Mouse (Mus musculus) lung, adult 2 months (tissue): Measurements from ENCODE around the gene Gm17949. TPM values are rescaled to one million over a fixed set of nuclear protein-coding genes. Genes with fewer than 3 reads are reported as not detected.
A peak's percentile ranks its signal among the peaks of the same experiment; 100 is the strongest.

Experiments
- DNase-seq: peaks from one replicate; pipeline ENCODE4 v3.0.0; 2022
- H3K4me1 ChIP-seq: fragments of 200-500 bp; 2 replicates; pipeline ENCODE4 v1.6.1; 2011; ENCODE audit warnings: low read length; ENCODE audit not compliant: control insufficient read depth, insufficient read depth
- H3K4me3 ChIP-seq: fragments of 200-500 bp; replicated peaks from 2 replicates; pipeline ENCODE3; 2011; ENCODE audit warnings: low read depth, mild to moderate bottlenecking, control low read depth, low read length; ENCODE audit errors: extremely low read depth
- CTCF ChIP-seq: fragments of 200-500 bp; IDR thresholded peaks from 2 replicates; pipeline ENCODE4 v1.5.1; 2011; ENCODE audit warnings: mild to moderate bottlenecking, low read length, control low read depth; ENCODE audit not compliant: insufficient read depth
- POLR2A ChIP-seq: fragments of 200-500 bp; IDR thresholded peaks from 2 replicates; pipeline ENCODE4 v1.6.1; 2011; ENCODE audit warnings: low read depth, mild to moderate bottlenecking, control low read depth, low read length, borderline replicate concordance; ENCODE audit errors: extremely low read depth
- WGBS: fragments of 180-500 bp; shearing (Covaris S2); methylation state at CpG from one replicate; pipeline ENCODE4 v1.1.7; 2018; 5-methylcytosine and 5-hydroxymethylcytosine counted together
- polyA plus RNA-seq: library from polyadenylated mRNA; depleted of rRNA; stranded (reverse); fragments of >200 nt; gene quantifications from 2 replicates; pipeline ENCODE4 v1.2.3, GENCODE M21; 2012; rRNA removed

Gene Gm17949
- 0.13 and 0.16 TPM in 2 replicates for polyA plus RNA-seq

DNA sequence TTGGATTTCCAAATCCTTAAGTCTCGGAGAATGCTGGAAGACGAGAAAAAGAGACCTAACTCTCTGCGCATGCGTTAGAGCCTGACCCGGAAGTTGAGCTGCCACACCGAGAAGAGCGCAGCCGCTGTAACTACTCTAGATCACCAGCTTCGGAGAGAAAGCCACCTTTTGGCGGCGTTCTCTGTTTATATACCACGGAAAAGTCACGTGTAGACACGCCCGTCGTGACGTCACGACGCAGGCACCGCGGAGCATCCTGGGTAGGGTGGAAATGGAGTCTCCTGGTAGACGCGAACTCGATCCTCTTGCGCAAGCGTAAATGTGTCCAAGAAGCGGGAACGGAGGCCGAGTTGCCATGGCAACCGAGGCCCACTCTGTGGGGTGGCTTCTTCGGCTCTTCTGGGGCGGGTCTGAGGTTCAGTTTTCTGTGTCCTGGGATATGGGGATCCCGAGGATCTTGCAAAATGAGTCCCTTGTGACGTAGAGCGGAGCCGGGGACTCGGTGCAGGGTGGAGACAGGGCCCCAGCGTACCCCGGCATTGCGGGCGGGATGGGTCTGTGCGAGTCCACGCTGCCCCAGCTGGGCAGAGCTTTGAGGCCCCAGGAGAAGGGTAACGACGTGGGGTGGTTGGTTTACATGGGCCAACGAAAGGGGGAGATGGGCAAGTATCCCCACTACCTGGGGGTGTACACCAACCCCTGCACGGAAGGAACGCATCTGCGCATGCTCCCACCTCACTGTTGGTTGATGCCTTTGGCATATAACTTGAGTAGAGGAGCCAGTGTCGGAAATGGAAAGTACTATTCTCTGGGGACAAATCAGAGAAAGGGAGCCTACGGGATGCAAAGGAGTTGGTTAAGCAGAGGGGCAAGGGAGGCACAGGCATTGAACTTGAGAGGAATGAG, at the start of gene Gm17949, which contains the start of gene Gtf2f1:
Gene Gm17949 (plus strand): TSS at position 234 of the 906 bp plus-strand sequence.
Gene Gtf2f1 (minus strand): TSS at position 53 of the 906 bp plus-strand sequence.
- under 1% methylated on average over 51 of the region's 51 CpGs for WGBS
- DNase-seq = peak; percentile 90
- peak; percentile 100 for TF ChIP-seq POLR2A
- peak; percentile 7; the same call in 1 of the 2 replicates for TF ChIP-seq CTCF
- Histone ChIP-seq H3K4me3 (peak within 1 kb of the TSS; percentile 93), H3K4me1 (no peaks in the 10 kb centered on the region)

GRCm38 (mm10) chr17:56961880-56962279, 49.4 kb upstream of the Gm17949 start:
- no peak for DNase-seq
- no peaks in the 10 kb centered on the region for H3K4me1 ChIP-seq
- no peak for TF ChIP-seq POLR2A
- TF ChIP-seq CTCF = no peak
- WGBS = 92% methylated on average over 4 of the region's 4 CpGs
- H3K4me3 ChIP-seq = no peak overlapping the region

GRCm38 (mm10) chr17:56962642-56963405, 48.4 kb upstream of the Gm17949 start:
- TF ChIP-seq CTCF (no peak), POLR2A (no peak)

GRCm38 (mm10) chr17:56963646-56964045, 47.6 kb upstream of the Gm17949 start:
- WGBS = 69% methylated on average over 6 of the region's 6 CpGs
- DNase-seq = no peak
- Histone ChIP-seq H3K4me1 (no peaks in the 10 kb centered on the region), H3K4me3 (no peak overlapping the region)
- no peak for TF ChIP-seq POLR2A
- TF ChIP-seq CTCF = no peak

More at GRCm38 (mm10) chr17:56962642-56963405, 48.4 kb upstream of the Gm17949 start:
- 74% methylated on average over 5 of the region's 5 CpGs for WGBS
- Histone ChIP-seq H3K4me1 (no peaks in the 10 kb centered on the region), H3K4me3 (no peak overlapping the region)
- no peak for DNase-seq

DNA sequence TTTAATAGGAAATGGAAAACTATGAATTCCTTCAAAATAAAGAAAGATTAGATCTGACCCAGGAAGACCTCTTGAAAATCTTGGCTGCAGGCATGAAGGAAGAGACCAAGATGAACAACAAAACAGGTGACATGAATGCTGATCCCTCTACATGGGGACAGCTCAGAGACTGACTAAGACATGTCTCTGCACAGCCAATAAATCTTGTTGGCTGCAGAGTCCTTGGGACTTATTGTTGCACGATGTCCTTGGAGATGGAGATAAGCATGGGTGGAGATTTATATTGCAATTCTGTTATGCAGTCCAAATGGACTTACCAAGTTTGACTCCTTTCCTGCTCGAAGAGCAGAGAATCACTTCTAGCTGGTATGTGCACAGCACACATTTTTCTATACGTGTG, 41.9 kb upstream of the Gm17949 start:
- TF ChIP-seq POLR2A (no peak), CTCF (no peak)
- Histone ChIP-seq H3K4me1 (no peaks in the 10 kb centered on the region), H3K4me3 (no peak overlapping the region)
- no peak for DNase-seq
- WGBS = 42% methylated on average over 3 of the region's 3 CpGs

- no peak overlapping the region for H3K4me3 ChIP-seq
- DNase-seq = no peak
- no peak for TF ChIP-seq CTCF
- no peak for TF ChIP-seq POLR2A
- H3K4me1 ChIP-seq = no peaks in the 10 kb centered on the region
- 61% methylated on average over 5 of the region's 5 CpGs for WGBS
Measured at GRCm38 (mm10) chr17:56970081-56970480, 41.2 kb upstream of the Gm17949 start.

- TF ChIP-seq POLR2A (no peak), CTCF (no peak)
- no peak for DNase-seq
- WGBS = 63% methylated on average over 13 of the region's 14 CpGs
Measured at GRCm38 (mm10) chr17:56973956-56974707, 37.1 kb upstream of the Gm17949 start.

GRCm38 (mm10) chr17:56974708-56975240, 36.5 kb upstream of the Gm17949 start:
- Histone ChIP-seq H3K4me1 (no peaks in the 10 kb centered on the region), H3K4me3 (no peak overlapping the region)
- WGBS = 63% methylated on average over 5 of the region's 5 CpGs
- no peak for TF ChIP-seq POLR2A
- TF ChIP-seq CTCF = no peak
- DNase-seq = no peak

More at GRCm38 (mm10) chr17:56973956-56974707, 37.1 kb upstream of the Gm17949 start:
- no peaks in the 10 kb centered on the region for H3K4me1 ChIP-seq
- no peak overlapping the region for H3K4me3 ChIP-seq

- 66% methylated on average over 3 of the region's 3 CpGs for WGBS
- no peaks in the 10 kb centered on the region for H3K4me1 ChIP-seq
- no peak overlapping the region for H3K4me3 ChIP-seq
- TF ChIP-seq POLR2A (no peak), CTCF (no peak)
- DNase-seq = no peak
Measured at GRCm38 (mm10) chr17:56975391-56975790, 35.9 kb upstream of the Gm17949 start.
